Mouse (Mus musculus): ENCODE results near the gene Mycbp2.

DNA sequence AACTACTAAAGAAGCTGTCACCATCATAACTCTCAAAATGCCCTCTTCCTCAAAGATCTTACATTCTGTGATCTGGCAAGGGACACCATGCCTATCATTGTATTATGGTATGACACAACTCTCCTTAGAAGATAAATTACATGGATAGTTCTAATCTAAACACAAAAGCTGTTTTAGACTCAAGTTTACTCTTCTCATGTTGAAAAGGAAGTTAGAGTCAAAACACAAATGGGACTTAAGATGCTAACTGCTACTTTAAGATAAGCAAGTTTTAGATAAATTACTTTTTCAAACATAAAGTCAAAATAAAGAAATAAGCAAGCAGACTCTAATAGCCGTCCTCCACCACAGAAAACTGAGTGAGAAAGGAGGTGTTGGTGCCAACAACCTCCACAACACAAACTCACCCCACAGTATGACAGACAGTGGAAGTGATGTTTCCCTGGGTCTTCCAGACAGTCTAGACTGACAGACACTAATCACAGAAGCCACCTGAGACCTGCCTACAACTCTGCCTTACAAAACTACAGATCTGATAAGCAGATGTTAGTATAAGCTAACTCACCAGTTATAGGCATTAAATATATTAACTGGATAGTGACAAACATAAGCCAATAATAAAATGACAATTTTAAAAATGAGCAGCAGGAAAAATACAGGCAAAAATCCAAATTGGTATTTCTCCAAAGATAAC lies 260.6 kb downstream of the Mycbp2 start:
- TF ChIP-seq CTCF (IDR thresholded peaks at IDR 0.05) (no peak), POLR2A (IDR thresholded peaks at IDR 0.05; ENCODE audit: insufficient read depth, low read depth, low read length) (no peak), EP300 (IDR thresholded peaks at IDR 0.05; ENCODE audit: insufficient read depth, low read depth, low read length) (no peak)

Measured in heart, adult 2 months (tissue).